Mouse (Mus musculus) cerebellum, adult 18-20 months (tissue): ENCODE data around the gene Dbndd1.
A peak's percentile ranks its signal among the peaks of the same experiment; 100 is the strongest.
"Not testable (repeated sequence)": the region's sequence is repeated elsewhere in the genome, so short reads cannot be mapped to it uniquely, and the experiment has no call there.

Experiments used
- DNase-seq, 2 experiments: peaks; one replicate each; pipeline ENCODE4 v3.0.0; 2021

Gene Dbndd1

DNA sequence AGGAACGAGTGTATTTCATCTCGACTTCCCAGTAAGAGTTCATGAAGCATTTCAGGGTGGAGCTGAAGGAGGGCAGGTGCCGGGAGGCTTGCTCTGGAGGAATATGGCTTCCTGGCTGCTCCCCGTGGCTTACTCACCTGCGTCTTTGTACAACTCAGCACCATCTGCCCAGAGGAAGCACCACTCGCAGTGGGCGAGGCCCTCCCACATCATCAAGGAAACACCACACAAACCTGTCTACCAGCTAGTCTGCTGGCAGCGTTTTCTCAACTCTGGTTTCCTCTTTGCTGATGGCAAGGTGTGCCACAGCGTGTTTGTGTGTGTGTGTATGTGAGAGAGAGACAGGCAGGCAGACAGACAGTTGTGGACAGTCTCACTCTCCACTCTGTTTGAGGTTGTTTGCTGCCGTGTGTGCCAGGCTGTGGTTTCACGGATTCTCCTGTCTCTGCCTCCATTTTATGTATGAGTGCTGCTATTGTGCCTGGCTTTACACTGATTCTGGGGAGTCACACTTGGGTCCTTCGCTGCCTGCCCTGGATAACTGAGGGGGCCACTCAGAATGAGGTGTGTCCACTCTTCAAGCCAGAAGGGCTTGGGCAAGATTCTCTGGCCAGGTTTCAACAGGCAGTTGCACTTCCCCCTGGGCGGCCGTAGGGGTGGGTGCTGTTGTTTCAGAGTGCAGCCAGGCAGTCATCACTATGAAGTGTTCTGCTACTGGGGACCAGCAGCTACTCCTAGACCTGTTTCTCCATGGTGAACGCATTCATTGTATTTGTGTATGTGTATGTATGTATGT is 23.8 kb downstream of the Dbndd1 start:
- DNase-seq: no peak

DNA sequence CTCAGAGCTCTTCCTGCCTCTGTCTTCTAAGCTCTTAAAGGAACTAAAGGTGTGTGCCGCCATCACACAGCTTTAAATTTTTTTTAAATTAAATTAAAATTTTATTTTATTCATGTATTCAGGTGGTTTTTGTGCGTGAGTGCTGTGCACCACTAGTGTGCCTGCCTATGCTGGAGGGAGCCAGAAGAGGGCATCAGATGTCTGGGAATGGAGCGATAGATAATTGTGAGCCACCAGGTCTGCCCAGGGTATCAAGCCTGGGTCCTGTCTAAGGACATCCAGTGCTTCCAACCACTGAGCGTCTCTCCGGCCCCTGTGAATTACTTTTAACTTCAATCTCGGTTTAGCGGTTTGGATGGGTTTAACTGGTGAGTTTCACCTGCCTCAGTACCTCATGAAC is 32.6 kb downstream of the Dbndd1 start:
- peak in 1 of 2 experiments; percentile 17 for DNase-seq

DNA sequence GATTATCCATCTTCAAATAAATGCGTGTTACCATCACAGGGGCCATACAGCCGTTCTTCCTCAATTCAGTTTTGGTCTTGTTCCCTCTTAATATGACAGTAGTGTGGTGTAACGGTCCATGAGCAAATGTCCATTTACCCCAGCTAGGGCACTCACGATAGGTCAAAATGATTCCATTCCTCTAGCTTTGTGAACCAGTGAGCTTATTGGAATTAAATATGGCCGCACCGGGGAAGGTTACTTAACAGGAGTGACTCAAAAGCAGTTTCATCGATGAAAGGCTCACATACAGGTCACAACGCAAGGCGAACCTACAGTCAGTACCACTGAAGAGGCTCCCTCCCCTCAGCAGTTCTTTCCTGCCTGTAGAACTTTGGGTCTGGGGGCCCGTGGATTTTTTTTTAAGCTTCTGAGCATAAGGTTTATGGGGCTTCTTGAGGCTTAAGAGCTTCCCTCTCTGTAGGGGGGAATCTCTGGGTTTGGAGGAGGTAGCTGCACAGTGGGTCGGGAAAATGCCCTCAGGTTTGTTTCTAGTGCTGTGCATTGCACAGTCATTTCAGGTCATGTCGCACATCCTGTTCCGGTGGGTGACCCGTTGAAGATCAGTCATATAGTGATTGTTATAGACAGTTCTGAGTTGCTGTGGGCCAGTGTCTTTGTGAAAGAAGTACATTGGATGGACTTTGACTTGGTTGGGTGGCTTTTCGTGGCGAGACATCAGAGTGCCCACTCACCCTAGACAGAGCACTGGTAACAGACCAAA is 36.6 kb downstream of the Dbndd1 start:
- no peak for DNase-seq

DNA sequence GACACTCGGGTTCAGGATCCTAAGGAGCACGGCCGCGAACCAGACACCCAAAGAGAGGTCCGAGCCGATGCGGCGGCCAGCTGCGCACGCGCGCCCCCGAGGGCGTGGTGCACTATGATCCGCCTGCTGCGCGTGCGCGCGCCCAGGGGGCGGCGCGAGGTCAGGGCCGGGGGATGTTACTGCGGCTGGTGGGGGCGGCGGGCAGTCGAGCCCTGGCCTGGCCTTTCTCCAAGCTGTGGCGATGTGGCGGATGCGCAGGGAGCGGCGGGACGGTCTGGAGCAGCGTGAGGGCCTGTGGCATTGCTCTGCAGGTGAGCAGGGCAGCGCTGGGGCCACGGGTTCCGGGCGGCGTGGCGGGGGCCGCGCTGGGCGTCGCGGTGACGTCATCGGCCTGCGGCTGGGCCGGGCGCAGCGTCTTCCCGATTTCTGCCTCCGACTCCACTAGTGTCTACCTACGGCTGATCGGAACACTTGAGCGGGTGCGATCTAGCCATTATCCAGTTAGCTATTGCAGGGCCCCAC is 37.5 kb downstream of the Dbndd1 start, which contains the start of gene Afg3l1:
Gene Afg3l1, plus strand, starts transcription at position 167 of the 522 bp plus-strand sequence.
- DNase-seq: peak; percentile 89 to 98

DNA sequence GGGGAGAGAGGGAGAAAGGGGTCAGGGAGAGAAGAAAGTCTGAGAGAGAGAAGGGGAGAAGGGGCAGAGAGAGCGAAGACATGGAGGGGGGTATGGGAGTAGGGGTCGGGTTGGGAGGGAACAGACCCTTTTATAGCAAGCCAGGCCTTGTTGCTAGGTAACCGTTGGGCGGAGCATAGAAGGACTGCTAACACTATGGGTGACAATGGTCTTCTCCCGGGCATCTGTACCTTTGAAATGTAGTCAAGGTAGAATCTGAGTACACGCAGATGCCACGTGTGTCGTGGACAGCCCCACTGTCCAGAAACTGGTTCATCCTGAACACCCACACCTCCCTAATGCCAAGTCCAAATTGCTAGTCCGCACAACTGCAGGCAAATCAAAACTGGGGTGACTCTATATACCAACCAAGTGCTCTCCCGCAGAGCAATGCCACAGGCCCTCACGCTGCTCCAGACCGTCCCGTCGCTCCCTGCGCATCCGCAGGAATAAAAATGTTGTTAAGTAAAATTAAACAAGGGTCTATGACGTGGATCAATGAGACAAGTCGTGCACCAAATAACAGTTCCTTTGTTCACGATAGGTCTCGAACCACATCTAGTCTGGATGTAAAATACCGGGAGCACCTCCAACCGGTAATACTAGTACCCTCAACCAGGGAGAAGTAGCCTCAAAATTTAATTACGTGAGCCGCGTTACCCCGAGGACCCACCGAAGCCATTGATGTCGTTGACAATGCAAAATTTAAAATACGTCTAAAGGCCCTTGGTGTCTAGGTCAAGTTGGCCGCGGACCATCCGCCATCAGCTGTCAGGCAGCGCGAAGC is 38.1 kb downstream of the Dbndd1 start:
- peak in 1 of 2 experiments; percentile 9 for DNase-seq

DNA sequence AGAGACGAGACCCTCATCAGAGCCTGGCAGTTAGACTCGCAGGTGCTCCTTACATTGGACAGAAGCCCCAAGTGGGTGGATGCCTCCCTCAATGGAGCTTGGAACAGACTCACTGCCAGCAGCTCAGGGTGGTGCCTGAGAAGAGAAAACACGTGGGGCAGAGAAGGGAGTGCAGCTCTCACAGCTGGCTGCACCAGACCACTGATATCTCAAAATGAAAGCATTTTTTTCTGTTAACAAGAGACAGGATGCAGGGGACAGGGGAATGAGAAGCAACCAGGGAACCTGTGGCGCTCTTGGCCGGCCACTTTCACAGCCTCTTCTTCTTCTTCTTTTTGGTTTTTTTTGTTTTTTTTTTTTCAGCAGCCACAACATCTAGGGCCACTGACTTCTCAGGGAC is 40.7 kb downstream of the Dbndd1 start:
- not testable (repeated sequence) for DNase-seq

DNA sequence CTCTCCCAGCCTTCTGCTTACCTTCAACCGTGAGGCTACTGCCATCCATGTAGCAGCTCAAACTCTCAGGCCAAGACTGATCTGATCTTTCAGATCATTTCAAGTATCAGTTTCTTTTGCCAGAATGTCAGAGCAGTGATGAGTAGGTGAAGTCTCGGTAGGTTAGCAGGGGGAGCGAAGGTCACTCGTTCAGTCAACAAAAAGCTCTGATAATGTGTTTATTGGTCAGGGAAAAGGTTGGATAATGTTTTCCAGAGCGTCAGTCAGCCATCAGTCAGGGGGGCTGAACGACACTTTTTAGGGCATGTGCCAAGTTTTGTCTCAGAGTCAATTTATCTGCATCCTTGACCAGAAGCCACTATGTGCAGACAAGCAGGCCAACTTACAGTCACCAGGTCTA is 42.3 kb downstream of the Dbndd1 start:
- not testable (repeated sequence) for DNase-seq

DNA sequence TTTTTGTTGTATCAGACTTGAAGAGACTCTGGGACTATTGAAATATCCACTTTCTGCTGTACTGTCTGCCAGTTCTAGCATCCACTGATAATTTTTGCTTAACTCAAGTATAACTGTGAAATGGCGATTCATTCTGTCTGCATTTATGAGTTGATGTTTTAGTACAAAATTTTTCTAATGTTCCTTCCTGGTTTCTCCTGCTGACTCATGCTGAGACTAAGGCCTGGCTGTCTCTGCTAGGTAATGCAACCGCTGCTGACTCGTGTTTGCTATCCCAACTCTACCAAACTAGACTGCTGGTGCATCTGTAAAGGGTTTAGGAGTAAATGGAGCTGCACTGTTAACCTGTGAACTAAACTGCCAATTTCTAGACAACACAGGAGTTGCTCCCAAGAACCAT is 47.8 kb downstream of the Dbndd1 start:
- DNase-seq: no peak

DNA sequence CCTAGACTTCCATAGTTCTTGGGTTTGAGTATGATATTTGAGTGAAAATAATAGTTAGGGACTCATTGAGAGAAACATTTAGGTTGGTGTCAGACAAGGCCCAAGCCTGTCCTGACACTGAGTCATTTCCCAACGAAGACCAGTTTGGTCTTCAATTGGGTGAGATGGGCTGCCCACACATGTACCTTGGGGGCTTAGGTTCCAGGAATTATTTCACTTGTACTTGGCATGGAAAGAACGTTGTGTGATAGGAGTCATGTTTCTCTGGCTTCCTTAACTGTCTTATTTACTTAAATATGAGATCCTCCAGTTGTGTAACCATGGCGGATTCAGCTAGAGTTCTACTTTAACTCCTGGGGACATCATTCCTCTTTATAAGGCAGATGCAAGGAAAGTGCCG is 51.6 kb downstream of the Dbndd1 start:
- DNase-seq: no peak
